Mouse (Mus musculus): ENCODE measurements around the gene Enkur. TPM values are rescaled to one million over a fixed set of nuclear protein-coding genes. Genes with fewer than 3 reads are reported as not detected.

Enkur gene
- polyA plus RNA-seq, 1 experiment from 2014 or later: 0.63 TPM

- Histone ChIP-seq H3K27me3 (ENCODE audit: control insufficient read depth, insufficient read depth, low read length) (no peaks in the 10 kb centered on the region), H3K9me3 (replicated peaks; ENCODE audit: control insufficient read depth, low read length) (peaks cover 3% of the 10 kb centered on the region; the same call in 1 of the 2 replicates), H3K9ac (replicated peaks; ENCODE audit: low read length) (peak overlapping the region; percentile 67), H3K27ac (replicated peaks; ENCODE audit: low read depth, low read length) (no peak overlapping the region), H3K4me2 (ENCODE audit: low read depth, low read length) (peak overlapping the region; percentile 75), H3K4me1 (ENCODE audit: control insufficient read depth, insufficient read depth, low read length) (no peaks in the 10 kb centered on the region), H3K4me3 (ENCODE audit: low read depth, low read length) (peak overlapping the region; percentile 39), H3K36me3 (replicated peaks; ENCODE audit: control insufficient read depth, insufficient read depth, low read depth, low read length) (no peaks in the 10 kb centered on the region)
- DNase-seq (ENCODE audit: low spot score) (peak; percentile 70), ATAC-seq (replicated peaks; ENCODE audit: insufficient number of reproducible peaks, low FRiP score, low TSS enrichment, low read depth) (peak; percentile 71)
- under 1% methylated on average over 15 of the region's 15 CpGs for WGBS
Observed at GRCm38 (mm10) chr2:21142204-21142580, 63.0 kb downstream of the Enkur start.

- peak overlapping the region; percentile 67 for H3K9ac ChIP-seq (replicated peaks; ENCODE audit: low read length)
- H3K27me3 ChIP-seq (ENCODE audit: control insufficient read depth, insufficient read depth, low read length): no peaks in the 10 kb centered on the region
- WGBS: under 1% methylated on average over 44 of the region's 46 CpGs
- DNase-seq (ENCODE audit: low spot score) (peak; percentile 60), ATAC-seq (replicated peaks; ENCODE audit: insufficient number of reproducible peaks, low FRiP score, low TSS enrichment, low read depth) (peak; percentile 89)
- no peak overlapping the region for H3K27ac ChIP-seq (replicated peaks; ENCODE audit: low read depth, low read length)
- H3K4me1 ChIP-seq (ENCODE audit: control insufficient read depth, insufficient read depth, low read length): no peaks in the 10 kb centered on the region
- H3K4me2 ChIP-seq (ENCODE audit: low read depth, low read length): peak overlapping the region; percentile 75
- no peaks in the 10 kb centered on the region for H3K36me3 ChIP-seq (replicated peaks; ENCODE audit: control insufficient read depth, insufficient read depth, low read depth, low read length)
- H3K4me3 ChIP-seq (ENCODE audit: low read depth, low read length): peak overlapping the region; percentile 39
- H3K9me3 ChIP-seq (replicated peaks; ENCODE audit: control insufficient read depth, low read length): peaks cover 3% of the 10 kb centered on the region; the same call in 1 of the 2 replicates
Observed at GRCm38 (mm10) chr2:21141520-21142203, 63.5 kb downstream of the Enkur start.

GRCm38 (mm10) chr2:21141189-21141519 lies 64.0 kb downstream of the Enkur start:
- Histone ChIP-seq H3K27me3 (ENCODE audit: control insufficient read depth, insufficient read depth, low read length) (no peaks in the 10 kb centered on the region), H3K4me2 (ENCODE audit: low read depth, low read length) (peak overlapping the region; percentile 75), H3K4me1 (ENCODE audit: control insufficient read depth, insufficient read depth, low read length) (no peaks in the 10 kb centered on the region), H3K9me3 (replicated peaks; ENCODE audit: control insufficient read depth, low read length) (peaks cover 3% of the 10 kb centered on the region; the same call in 1 of the 2 replicates), H3K27ac (replicated peaks; ENCODE audit: low read depth, low read length) (no peak overlapping the region), H3K36me3 (replicated peaks; ENCODE audit: control insufficient read depth, insufficient read depth, low read depth, low read length) (no peaks in the 10 kb centered on the region), H3K9ac (replicated peaks; ENCODE audit: low read length) (peak overlapping the region; percentile 67), H3K4me3 (ENCODE audit: low read depth, low read length) (peak overlapping the region; percentile 39; the same call in 1 of the 2 replicates)
- 13% methylated on average over 7 of the region's 7 CpGs for WGBS
- ATAC-seq (replicated peaks; ENCODE audit: insufficient number of reproducible peaks, low FRiP score, low TSS enrichment, low read depth) (no peak), DNase-seq (ENCODE audit: low spot score) (no peak)

Other genes with a start within 250 kb of the Enkur start
- gene Arhgap21, start 236.5 kb downstream of the Enkur start, polyA plus RNA-seq (2014; fragmentation: Nextera tagmentation; extraction: Ambion mirVana): 22.1 and 23.8 TPM in 2 replicates
- gene Thnsl1, start 359 bp upstream of the Enkur start, polyA plus RNA-seq (2014; fragmentation: Nextera tagmentation; extraction: Ambion mirVana): 11.3 and 11.5 TPM in 2 replicates
- 0.08 and 0.21 TPM in 2 replicates for gene Gpr158, start 162.2 kb upstream of the Enkur start, polyA plus RNA-seq (2014; fragmentation: Nextera tagmentation; extraction: Ambion mirVana)

Measured in embryonic facial prominence, embryonic 11.5 days (tissue).